Mouse (Mus musculus) embryonic facial prominence, embryonic 10.5 days (tissue): ENCODE data around the gene Gm1043. TPM values are rescaled to one million over a fixed set of nuclear protein-coding genes. Genes with fewer than 3 reads are reported as not detected.
A peak's percentile ranks its signal among the peaks of the same experiment; 100 is the strongest.

Experiments used
- DNase-seq: peaks from one replicate; pipeline ENCODE4 v3.0.0-alpha.2; 2017; ENCODE audit warnings: low spot score
- H3K27ac ChIP-seq: fragments of 300-500 bp; sonication (generic); replicated peaks from 2 replicates; pipeline ENCODE4 v1.5.1; 2016; ENCODE audit warnings: mild to moderate bottlenecking
- H3K27me3 ChIP-seq: fragments of 300-500 bp; sonication (generic); replicated peaks from 2 replicates; pipeline ENCODE4 v1.6.1; 2016; ENCODE audit warnings: low read depth, mild to moderate bottlenecking; ENCODE audit not compliant: poor library complexity, severe bottlenecking
- H3K36me3 ChIP-seq: fragments of 300-500 bp; sonication (generic); replicated peaks from 2 replicates; pipeline ENCODE4 v1.6.1; 2016; ENCODE audit warnings: mild to moderate bottlenecking, moderate library complexity
- H3K4me1 ChIP-seq: fragments of 300-500 bp; sonication (generic); 2 replicates; pipeline ENCODE4 v1.6.1; 2016
- H3K4me3 ChIP-seq: fragments of 300-500 bp; sonication (generic); 2 replicates; pipeline ENCODE4 v1.5.1; 2016; ENCODE audit warnings: mild to moderate bottlenecking, moderate library complexity
- H3K9me3 ChIP-seq: fragments of 300-500 bp; sonication (generic); 2 replicates; pipeline ENCODE4 v1.6.1; 2016; ENCODE audit warnings: mild to moderate bottlenecking
- WGBS: fragments of 180-500 bp; shearing (Covaris S2); methylation state at CpG from one replicate; pipeline ENCODE4 v1.1.7; 2016; 5-methylcytosine and 5-hydroxymethylcytosine counted together
- polyA plus RNA-seq: library from polyadenylated mRNA; unstranded; fragments of >200 nt; fragmentation: Nextera tagmentation; extraction: Ambion mirVana; gene quantifications from 2 replicates; pipeline ENCODE4 v1.2.1, GENCODE M21; 2016

Gene Gm1043
- polyA plus RNA-seq, 1 experiment from 2014 or later = not detected

DNA sequence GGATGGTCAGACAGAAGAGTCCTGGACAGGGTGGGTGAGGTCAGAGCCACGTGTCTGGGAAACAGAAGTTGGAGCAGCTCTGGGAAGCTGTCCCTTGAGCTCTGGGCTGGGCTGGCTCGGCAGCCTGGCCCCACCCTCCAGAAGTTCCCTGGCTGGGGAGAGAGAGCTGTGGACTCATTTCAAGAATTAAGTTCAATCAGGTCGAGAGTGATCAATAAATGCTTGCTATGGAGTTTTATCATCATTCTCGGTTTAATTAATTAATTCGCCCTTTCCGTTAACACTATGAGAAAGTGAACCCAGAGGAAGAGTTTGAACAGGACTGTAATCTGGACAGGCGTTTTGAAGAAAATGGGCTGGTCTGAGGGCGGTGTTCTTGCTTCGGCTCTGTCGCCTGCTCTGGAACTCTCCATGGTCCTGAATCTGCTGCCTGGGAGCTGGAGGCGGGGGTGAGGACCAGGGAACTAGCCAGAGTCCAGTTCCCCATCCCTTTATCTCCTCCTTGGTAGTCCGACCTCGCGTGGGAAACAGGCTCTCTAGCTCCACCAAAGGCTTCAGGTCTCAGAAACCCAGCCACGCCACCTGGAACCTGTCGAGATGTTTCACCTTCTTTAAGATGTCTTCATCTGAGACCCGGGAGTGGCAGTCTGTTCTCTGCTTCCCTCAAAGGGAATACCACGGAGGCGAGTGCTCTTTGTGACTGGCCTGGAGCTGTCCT lies 158.2 kb downstream of the Gm1043 start:
- H3K4me1 ChIP-seq = peaks cover 55% of the 10 kb centered on the region
- peak; percentile 87 for DNase-seq
- no peaks in the 10 kb centered on the region for H3K36me3 ChIP-seq
- no peaks in the 10 kb centered on the region for H3K9me3 ChIP-seq
- no peak overlapping the region for H3K27ac ChIP-seq
- H3K27me3 ChIP-seq = peaks cover 86% of the 10 kb centered on the region
- 2% methylated on average over 19 of the region's 19 CpGs for WGBS
- peak overlapping the region; percentile 80 for H3K4me3 ChIP-seq

DNA sequence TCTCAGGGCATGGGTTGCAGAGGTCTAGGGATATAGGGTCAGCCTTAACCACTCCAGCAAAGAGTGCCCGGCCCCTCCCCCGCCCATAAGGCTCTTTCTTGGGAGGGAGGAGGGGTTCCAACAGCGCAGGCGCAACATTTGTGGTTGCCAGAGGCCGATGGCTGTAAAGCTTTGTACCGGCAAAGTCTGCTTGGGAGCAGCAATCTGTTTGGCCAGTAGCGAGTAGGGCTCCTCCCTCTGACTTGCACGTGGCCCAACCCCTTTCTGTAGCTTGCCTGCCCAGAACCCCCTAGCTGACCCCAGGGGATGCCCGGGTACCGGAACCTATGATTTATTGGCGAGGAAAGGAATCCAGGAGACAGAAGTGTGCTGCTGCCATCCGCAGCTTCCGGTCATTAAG lies 159.0 kb downstream of the Gm1043 start:
- peak overlapping the region; percentile 80 for H3K4me3 ChIP-seq
- peak; percentile 55 for DNase-seq
- H3K4me1 ChIP-seq = peaks cover 55% of the 10 kb centered on the region
- H3K27me3 ChIP-seq = peaks cover 86% of the 10 kb centered on the region
- H3K9me3 ChIP-seq = no peaks in the 10 kb centered on the region
- WGBS = 1% methylated on average over 13 of the region's 13 CpGs
- H3K36me3 ChIP-seq = no peaks in the 10 kb centered on the region
- no peak overlapping the region for H3K27ac ChIP-seq

DNA sequence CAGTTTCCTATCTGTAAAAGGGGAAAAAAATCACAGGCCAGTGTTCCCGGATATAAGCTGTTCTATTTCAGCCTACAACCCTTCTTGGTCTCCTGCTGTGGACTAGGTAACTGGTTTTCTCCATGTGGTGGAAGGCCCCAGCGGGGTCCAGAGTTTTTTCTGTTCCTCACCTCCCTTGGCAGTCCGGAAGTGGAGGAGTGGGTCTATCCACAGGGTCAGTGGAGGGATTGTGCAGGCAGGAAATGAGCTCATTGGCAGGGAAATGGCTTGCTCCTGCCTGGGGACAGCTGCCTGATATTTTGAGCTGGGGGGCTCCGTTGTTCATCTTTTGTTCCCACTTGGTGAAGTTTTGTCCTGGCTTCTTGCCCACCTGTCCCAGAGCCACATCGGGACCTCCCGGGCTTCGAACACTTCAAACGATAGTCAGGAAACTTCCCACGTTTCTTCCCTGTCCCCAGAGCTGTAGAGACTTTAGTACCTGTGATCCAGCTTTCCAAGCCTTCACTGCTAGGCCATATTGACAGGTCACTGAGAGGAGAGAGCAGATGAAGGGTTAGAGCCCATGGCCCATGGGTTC lies 159.6 kb downstream of the Gm1043 start:
- H3K27ac ChIP-seq = no peak overlapping the region
- H3K4me3 ChIP-seq = peak overlapping the region; percentile 80
- no peaks in the 10 kb centered on the region for H3K36me3 ChIP-seq
- WGBS = 41% methylated on average over 9 of the region's 9 CpGs
- peak; percentile 14 for DNase-seq
- peaks cover 82% of the 10 kb centered on the region for H3K27me3 ChIP-seq
- no peaks in the 10 kb centered on the region for H3K9me3 ChIP-seq
- peaks cover 55% of the 10 kb centered on the region for H3K4me1 ChIP-seq

DNA sequence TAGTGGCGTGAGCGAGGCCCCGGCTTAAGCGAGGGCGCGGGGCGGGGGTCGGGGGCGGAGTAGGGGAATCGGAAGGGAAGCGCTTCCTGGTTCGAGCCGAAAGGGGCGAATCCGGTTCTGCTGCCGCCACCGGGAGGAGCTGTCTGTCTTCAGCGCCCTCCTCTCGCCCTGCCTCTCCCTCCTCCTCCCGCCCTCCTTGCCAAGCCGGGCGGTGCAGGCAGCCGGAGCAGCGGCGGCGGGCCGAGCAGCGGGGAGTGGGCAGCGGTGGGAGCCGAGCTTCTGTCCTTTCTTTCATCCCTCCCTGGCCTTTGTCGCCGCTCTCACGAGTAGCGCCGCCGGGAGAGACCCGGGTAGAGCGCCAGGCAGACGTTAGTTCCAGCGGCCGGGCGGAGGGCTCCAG lies 160.5 kb downstream of the Gm1043 start:
- Histone ChIP-seq H3K4me1 (peaks cover 55% of the 10 kb centered on the region), H3K27ac (peak overlapping the region; percentile 87), H3K36me3 (no peaks in the 10 kb centered on the region), H3K4me3 (peak overlapping the region; percentile 80), H3K27me3 (peaks cover 73% of the 10 kb centered on the region), H3K9me3 (no peaks in the 10 kb centered on the region)
- under 1% methylated on average over 42 of the region's 42 CpGs for WGBS
- peak; percentile 83 for DNase-seq

DNA sequence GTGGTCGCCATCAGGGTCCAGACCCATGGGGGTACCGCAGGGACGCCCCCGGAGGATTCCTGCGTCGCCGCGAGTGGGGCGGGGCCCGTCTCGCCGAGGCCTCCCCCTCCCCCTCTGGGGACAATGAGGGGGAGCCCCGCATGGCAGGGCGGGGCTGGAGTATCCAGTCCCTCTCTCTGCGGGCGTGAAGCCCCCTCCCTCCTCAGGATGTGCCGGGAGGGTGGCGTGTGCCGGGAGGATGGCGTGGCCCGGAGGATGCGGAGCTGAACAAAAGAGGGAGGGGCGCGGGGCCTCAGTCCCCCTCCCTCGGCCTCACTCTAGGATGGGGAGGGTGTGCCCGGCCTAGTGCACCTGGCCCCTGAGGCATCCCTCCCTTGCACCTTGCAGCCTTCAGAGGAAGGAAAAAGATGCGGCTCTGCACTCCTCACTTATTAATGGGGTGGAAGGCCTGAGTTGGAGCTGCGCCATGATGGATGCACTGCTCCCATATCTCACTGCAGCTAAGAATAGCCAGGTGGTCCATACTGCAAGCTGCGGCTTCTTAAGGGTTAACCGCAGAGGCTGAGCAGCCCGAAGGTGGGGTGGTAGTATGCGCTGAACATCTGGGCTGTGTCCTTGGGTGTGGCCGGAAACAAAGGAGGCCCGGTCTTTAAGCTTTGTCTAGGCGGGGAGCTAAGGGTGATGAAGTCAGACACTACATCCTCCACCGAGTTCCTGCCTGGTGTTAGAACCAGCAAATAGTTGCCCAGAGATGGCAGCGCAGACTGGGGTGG lies 161.2 kb downstream of the Gm1043 start:
- 1% methylated on average over 37 of the region's 37 CpGs for WGBS
- Histone ChIP-seq H3K36me3 (no peaks in the 10 kb centered on the region), H3K27me3 (peaks cover 66% of the 10 kb centered on the region), H3K4me3 (peak overlapping the region; percentile 80), H3K4me1 (peaks cover 55% of the 10 kb centered on the region), H3K27ac (peak overlapping the region; percentile 87), H3K9me3 (no peaks in the 10 kb centered on the region)
- peak; percentile 50 for DNase-seq

DNA sequence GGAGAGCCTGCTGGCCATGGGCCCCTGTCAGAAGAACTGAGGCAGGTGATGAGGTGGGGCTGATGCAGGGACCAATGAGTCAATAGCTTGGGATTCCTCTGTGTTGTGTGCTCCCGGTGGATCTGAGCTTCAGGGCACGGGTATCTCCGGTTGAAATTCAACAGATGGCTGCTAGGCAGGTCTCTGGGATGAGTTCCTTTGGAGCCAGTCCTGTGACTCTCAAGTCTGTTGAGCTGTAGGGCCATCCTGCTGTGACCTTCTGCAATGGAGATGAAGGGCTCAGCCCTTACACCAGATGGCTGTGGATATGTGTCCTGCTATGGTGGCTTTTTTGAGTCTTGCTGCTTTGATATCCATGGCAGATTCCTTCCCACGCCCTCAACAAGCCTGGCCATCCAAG lies 162.3 kb downstream of the Gm1043 start:
- H3K36me3 ChIP-seq = no peaks in the 10 kb centered on the region
- H3K4me3 ChIP-seq = peak overlapping the region; percentile 80; the same call in 1 of the 2 replicates
- no peaks in the 10 kb centered on the region for H3K9me3 ChIP-seq
- DNase-seq = no peak
- H3K27me3 ChIP-seq = peaks cover 55% of the 10 kb centered on the region
- 59% methylated on average over 4 of the region's 4 CpGs for WGBS
- H3K4me1 ChIP-seq = peaks cover 44% of the 10 kb centered on the region
- no peak overlapping the region for H3K27ac ChIP-seq

DNA sequence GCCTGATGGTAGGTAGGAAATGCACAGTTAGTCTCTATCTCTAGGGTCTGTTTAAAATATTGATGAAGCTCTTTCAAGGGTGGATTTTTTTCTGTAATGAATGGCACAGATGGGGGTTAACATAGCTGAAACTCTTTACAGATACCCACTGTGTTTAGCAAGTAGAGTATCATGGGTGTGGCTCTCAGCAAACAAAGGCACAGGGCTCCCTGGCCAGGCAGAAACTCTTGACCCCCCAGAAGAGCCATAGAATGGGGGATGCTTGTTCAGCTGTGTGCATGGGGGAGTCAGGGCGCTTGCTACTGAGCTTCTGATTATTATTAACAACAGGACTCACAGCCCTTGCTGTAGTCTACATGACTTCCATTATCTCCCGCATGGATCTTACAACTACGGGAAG lies 163.7 kb downstream of the Gm1043 start:
- no peak for DNase-seq
- Histone ChIP-seq H3K4me1 (peaks cover 38% of the 10 kb centered on the region), H3K36me3 (no peaks in the 10 kb centered on the region), H3K4me3 (no peak overlapping the region), H3K27me3 (peaks cover 41% of the 10 kb centered on the region), H3K9me3 (no peaks in the 10 kb centered on the region), H3K27ac (no peak overlapping the region)
- 80% methylated on average over 3 of the region's 3 CpGs for WGBS

DNA sequence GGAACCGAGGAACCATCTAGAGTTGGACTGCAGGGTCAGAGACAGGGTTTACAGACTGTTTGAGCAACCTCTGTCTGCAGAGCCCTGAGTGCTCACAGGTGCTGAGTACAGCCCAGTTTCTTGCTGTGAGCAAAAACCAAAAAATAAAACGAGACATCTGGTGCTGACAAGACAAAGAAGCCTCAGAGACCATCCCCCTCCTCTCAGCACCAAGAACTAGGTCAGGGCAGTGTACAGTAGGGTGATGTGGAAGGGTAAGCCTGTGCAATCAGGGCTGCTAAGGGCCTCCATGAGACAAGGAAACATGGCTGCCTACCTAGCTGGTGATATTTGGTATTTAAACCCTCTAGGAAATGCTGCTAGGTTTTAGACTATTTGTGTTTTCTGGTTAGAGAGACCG lies 166.4 kb downstream of the Gm1043 start:
- 80% methylated on average over 3 of the region's 3 CpGs for WGBS
- H3K27me3 ChIP-seq = peaks cover 14% of the 10 kb centered on the region
- no peaks in the 10 kb centered on the region for H3K9me3 ChIP-seq
- DNase-seq = no peak
- peaks cover 11% of the 10 kb centered on the region for H3K4me1 ChIP-seq
- no peaks in the 10 kb centered on the region for H3K36me3 ChIP-seq
- H3K4me3 ChIP-seq = no peak overlapping the region
- no peak overlapping the region for H3K27ac ChIP-seq

DNA sequence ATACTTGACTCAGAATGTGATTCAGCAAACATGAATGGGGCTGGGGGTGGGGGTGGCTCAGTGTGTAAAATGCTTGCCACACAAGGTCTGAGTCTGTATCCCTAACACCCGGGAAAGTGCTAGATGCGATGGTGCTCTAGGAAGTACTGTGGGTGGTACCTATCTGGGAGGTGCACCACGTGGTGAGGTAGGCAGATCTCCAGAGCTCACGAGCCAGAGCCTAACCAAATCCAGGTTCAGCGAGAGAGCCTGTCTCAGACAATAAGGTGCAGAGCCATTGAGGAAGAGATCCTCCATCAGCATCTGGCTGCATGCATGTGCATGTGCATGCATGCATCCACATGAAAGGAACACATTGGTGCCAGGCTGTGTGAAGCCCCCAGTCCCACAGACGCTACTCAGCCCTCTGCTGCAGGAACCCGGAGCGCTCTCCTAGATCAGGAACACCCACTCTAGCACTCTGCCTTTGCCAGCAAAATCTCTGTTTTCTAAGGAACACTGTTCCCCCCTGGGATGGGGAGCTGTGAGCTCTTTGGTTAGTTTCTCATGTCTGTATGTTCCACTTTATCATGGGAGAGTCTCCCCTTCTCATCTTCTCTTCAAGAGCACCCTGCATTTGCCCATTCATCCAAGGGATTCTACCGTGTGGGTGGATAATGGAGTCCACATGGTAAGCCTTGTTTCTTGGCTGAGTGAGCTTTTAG lies 167.1 kb downstream of the Gm1043 start:
- Histone ChIP-seq H3K4me3 (no peak overlapping the region), H3K4me1 (peaks cover 4% of the 10 kb centered on the region), H3K27ac (no peak overlapping the region), H3K36me3 (no peaks in the 10 kb centered on the region), H3K27me3 (peaks cover 7% of the 10 kb centered on the region), H3K9me3 (no peaks in the 10 kb centered on the region)
- WGBS = 80% methylated on average over 9 of the region's 9 CpGs
- DNase-seq = no peak

DNA sequence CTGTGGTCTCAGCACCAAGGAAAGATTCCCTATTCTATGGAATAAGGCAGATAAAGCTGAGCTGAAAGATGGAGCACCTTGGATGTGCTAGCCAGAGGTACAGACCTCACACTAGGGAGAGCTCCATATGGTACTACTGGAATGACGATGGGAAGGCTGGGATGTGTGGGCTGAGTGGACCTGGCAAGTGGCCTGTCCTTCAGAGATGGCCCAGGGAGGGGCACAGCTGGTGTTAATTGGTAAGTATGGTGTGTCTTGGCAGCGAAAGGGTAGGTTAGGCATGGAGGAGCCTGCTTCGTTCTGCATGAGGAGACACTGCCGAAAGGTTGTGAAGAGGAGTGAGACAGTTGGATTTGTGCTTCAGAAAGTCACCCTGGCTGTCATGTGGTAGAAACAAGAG lies 169.4 kb downstream of the Gm1043 start:
- no peaks in the 10 kb centered on the region for H3K9me3 ChIP-seq
- H3K4me3 ChIP-seq = no peak overlapping the region
- no peaks in the 10 kb centered on the region for H3K4me1 ChIP-seq
- H3K27ac ChIP-seq = no peak overlapping the region
- no peak for DNase-seq
- WGBS = 83% methylated on average over 4 of the region's 4 CpGs
- H3K36me3 ChIP-seq = no peaks in the 10 kb centered on the region
- H3K27me3 ChIP-seq = no peaks in the 10 kb centered on the region

DNA sequence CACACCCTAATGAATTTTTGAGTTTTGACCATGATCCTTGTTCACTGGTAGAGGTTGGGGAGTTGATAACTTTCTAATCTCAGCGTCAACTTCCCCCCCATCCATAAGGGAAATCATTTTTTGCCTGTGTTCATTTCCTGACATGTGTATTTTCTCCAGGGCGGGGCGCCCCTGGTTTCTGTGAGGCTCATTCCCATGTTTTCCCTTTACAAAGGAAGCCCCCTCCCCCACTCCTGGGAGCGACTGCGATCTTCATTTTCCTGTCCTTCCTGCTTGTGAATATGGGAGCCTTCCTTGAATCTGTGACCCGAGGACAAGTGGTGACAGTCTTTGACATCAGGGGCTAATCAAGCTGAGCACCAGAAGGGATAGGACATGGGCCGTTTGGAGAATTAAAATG lies 171.7 kb downstream of the Gm1043 start:
- 75% methylated on average over 7 of the region's 7 CpGs for WGBS
- Histone ChIP-seq H3K27me3 (no peaks in the 10 kb centered on the region), H3K36me3 (no peaks in the 10 kb centered on the region), H3K9me3 (no peaks in the 10 kb centered on the region), H3K4me3 (no peak overlapping the region), H3K4me1 (no peaks in the 10 kb centered on the region), H3K27ac (no peak overlapping the region)
- no peak for DNase-seq

DNA sequence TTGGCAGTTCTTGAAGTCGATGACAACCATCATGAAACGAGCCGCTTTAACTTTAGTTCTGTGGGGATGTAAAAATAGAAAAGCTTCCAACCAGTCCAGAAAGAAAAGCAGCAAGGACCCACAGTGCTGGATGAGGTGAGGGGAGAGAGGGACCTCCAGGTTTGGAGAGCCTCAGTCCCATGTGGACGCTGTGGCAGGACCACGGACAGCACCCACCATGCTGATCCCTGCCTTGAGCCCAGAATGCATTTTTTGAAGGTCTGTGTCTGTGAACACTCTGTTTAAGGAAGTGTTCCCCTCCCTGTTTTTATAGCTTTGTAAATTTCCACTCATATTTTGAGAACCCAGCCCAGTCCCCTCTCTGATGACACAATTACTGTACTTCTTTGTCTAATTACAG lies 172.1 kb downstream of the Gm1043 start:
- Histone ChIP-seq H3K27ac (no peak overlapping the region), H3K9me3 (no peaks in the 10 kb centered on the region), H3K4me3 (no peak overlapping the region), H3K27me3 (no peaks in the 10 kb centered on the region), H3K36me3 (no peaks in the 10 kb centered on the region), H3K4me1 (no peaks in the 10 kb centered on the region)
- 55% methylated on average over 5 of the region's 5 CpGs for WGBS
- DNase-seq = peak; percentile 76
